Mouse (Mus musculus) urinary bladder, adult 18-20 months (tissue): ENCODE data around the gene Sptb.
A peak's percentile ranks its signal among the peaks of the same experiment; 100 is the strongest.

Experiments used
- DNase-seq, 2 experiments: peaks; one replicate each; pipeline ENCODE4 v3.0.0; 2022; ENCODE audit warnings: low spot score in 2 of 2, mixed read lengths in 2 of 2

The Sptb gene

GRCm38 (mm10) chr12:76710351-76711100 is at the start of gene Sptb:
Gene Sptb (minus strand): TSS chr12:76710547.
- DNase-seq, result peak in 1 of 2 experiments; percentile 31

- no peak for DNase-seq
Measured at GRCm38 (mm10) chr12:76752652-76753318, 42.4 kb upstream of the Sptb start.

- no peak for DNase-seq
Measured at GRCm38 (mm10) chr12:76750866-76751459, 40.6 kb upstream of the Sptb start.

GRCm38 (mm10) chr12:76727955-76728354 is 17.6 kb upstream of the Sptb start:
- no peak for DNase-seq

GRCm38 (mm10) chr12:76722026-76722425 is 11.7 kb upstream of the Sptb start:
- DNase-seq, result no peak

GRCm38 (mm10) chr12:76720572-76720971 is 10.2 kb upstream of the Sptb start:
- DNase-seq, result no peak

GRCm38 (mm10) chr12:76718384-76718783 is 8.0 kb upstream of the Sptb start:
- DNase-seq, result no peak

- DNase-seq, result peak; percentile 15 to 57
Measured at GRCm38 (mm10) chr12:76709795-76710350, 474 bp downstream of the Sptb start.

- peak in 1 of 2 experiments; percentile 8 for DNase-seq
Measured at GRCm38 (mm10) chr12:76708956-76709794, 1.2 kb downstream of the Sptb start.

- DNase-seq, result no peak
Measured at GRCm38 (mm10) chr12:76708181-76708580, 2.2 kb downstream of the Sptb start.

- DNase-seq, result no peak
Measured at GRCm38 (mm10) chr12:76696380-76696935, 13.9 kb downstream of the Sptb start.

GRCm38 (mm10) chr12:76695773-76696172 is 14.6 kb downstream of the Sptb start:
- DNase-seq, result no peak

GRCm38 (mm10) chr12:76694801-76695505 is 15.4 kb downstream of the Sptb start:
- peak; percentile 2 to 21 for DNase-seq

GRCm38 (mm10) chr12:76687498-76688200 is 22.7 kb downstream of the Sptb start:
- DNase-seq, result no peak

- DNase-seq, result no peak
Measured at GRCm38 (mm10) chr12:76685647-76686046, 24.7 kb downstream of the Sptb start.

- no peak for DNase-seq
Measured at GRCm38 (mm10) chr12:76684493-76684892, 25.9 kb downstream of the Sptb start.

GRCm38 (mm10) chr12:76681937-76682336 is 28.4 kb downstream of the Sptb start:
- no peak for DNase-seq

GRCm38 (mm10) chr12:76677068-76677467 is 33.3 kb downstream of the Sptb start:
- no peak for DNase-seq

- DNase-seq, result no peak
Measured at GRCm38 (mm10) chr12:76676477-76676876, 33.9 kb downstream of the Sptb start.

- no peak for DNase-seq
Measured at GRCm38 (mm10) chr12:76675364-76675763, 35.0 kb downstream of the Sptb start.
